Mouse (Mus musculus): ENCODE results near the gene Smyd1.

- no peak for TF ChIP-seq POLR2A (IDR thresholded peaks at IDR 0.05; ENCODE audit: borderline replicate concordance, extremely low read depth, insufficient read depth, insufficient read length, poor library complexity, severe bottlenecking)
- no peak for TF ChIP-seq CTCF (IDR thresholded peaks at IDR 0.05; ENCODE audit: borderline replicate concordance, extremely low read depth, insufficient read depth, insufficient read length)
These were observed 71.1 kb downstream of the Smyd1 start for GRCm38 (mm10) chr6:71250951-71251350.
